Mouse (Mus musculus) right cerebral cortex, adult 18-20 months (tissue): ENCODE measurements around the gene Ascc1.

Experiments used
- DNase-seq: peaks from one replicate; pipeline ENCODE4 v3.0.0; 2022; ENCODE audit warnings: mixed read lengths

Ascc1 gene

DNA sequence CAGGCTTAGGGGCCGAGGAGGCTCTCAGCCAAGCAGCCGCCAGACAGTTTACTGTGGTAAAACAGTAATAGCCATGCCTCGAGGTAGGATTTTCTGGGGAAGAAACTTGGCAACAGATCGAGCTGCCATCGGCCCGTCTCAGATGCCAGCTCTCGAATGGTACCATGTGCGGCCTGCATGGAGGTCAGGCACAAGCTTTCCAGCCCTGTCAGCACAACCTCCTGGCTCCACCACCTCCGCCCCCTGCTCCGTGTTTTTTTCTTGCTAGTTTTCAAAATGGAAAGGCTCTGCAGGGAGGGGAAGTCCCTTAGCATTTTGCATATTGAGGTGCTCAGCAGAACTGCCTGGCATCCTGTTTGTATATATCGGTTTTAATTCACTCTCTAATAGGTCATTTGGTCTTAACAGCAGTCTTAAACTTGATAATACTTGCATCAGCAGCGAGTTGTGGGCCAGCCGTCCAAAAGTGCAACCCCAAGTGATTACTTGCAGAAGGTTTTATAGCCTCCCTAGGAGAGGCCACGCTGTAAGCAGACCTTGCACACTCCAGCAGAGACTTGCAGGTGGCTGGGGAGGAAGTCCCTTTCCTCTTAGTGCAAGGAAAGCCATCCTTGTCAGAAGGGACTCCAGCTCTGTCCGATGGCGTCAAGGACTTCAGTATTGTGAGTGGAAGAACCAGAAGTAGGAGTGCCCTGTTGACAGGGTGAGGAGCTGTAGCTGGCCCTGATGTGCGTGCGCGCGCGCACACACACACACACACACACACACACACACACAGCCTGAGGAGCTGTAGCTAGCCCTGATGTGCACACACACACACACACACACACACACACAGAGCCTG is 78.6 kb downstream of the Ascc1 start:
- no peak for DNase-seq

DNA sequence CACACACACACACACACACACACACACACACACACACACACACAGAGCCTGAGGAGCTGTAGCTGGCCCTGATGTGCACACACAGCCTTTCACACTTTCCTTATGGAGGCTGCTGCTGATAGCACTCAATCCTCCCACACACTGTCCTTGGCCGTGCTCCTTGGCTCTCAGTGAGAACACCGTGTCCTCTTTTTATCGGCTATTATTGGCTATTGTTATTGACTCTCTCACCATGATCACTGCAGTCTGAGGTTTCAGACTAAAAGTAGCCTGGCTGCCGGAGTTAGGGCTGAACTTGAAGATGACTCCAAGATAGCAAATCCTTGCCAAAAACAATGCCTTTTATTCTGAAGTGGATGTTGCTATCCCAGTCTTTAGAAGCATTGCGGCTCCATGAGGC is 79.3 kb downstream of the Ascc1 start:
- DNase-seq, result peak; percentile 38

GRCm38 (mm10) chr10:60084065-60084464 is 81.5 kb downstream of the Ascc1 start:
- DNase-seq, result no peak

GRCm38 (mm10) chr10:60092311-60092710 is 89.7 kb downstream of the Ascc1 start:
- DNase-seq, result no peak

- DNase-seq, result no peak
These were observed 91.1 kb downstream of the Ascc1 start for GRCm38 (mm10) chr10:60093751-60094150.

GRCm38 (mm10) chr10:60095558-60095957 is 93.0 kb downstream of the Ascc1 start:
- no peak for DNase-seq

- no peak for DNase-seq
These were observed 93.7 kb downstream of the Ascc1 start for GRCm38 (mm10) chr10:60096302-60096701.

DNA sequence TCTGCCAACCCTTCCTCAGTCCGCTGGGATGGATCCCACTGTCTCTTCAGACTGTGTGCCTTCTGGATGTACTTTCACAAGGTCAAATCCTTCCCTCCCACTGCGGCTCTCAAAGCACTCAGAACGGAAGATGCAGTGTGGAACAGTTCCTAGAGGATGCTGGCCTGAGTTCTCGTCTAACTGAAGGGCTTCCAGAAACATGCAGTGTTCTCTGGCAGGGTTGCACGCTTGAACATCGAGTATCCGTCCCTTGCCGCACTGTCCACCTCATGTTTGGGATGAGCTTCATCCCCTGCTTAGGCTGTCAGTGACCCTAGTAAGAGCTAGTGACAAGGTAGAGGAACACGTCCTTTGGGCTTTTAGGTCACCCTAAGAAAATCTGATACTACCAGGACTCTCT is 94.5 kb downstream of the Ascc1 start:
- no peak for DNase-seq

GRCm38 (mm10) chr10:60097774-60098173 is 95.2 kb downstream of the Ascc1 start:
- peak; percentile 62 for DNase-seq

DNA sequence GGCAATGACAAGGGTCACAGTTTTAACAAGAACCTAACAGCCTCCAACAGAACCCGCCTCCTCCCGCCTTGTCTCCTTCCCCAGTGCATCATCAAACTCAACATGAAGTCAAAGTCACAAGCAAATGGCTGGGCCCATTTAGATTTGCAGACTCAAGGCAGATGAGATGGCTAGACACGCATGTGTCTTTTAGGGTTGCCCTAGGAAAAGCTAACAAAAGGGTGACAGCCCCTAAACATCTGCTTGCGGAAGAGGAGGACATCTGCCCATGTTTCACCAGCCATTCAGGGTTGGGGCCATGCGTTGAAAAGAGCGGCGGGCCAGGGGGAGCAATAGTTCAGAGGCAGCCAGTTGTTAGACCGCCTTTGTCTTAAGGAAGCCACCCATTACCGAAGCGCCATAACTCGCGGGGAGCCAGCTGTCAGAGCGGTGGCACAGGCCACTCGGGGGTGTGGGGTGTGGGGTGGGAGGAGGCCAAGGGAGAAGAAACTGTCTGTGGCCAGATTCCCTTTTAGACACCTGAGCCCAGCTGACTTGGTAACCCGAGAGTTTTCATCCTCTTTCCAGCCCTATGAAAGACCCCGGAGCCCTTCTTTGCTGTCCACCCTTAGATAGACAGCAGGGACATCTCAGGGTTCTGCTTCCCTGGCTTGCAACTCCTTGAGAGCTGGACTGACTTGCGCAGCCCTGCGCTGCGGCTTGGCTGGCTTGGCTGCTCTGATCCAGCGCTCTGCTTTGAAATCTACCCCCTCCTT is 103.0 kb downstream of the Ascc1 start:
- no peak for DNase-seq

GRCm38 (mm10) chr10:60106146-60106530 is 103.5 kb downstream of the Ascc1 start, which contains the start of gene Spock2:
TSS of gene Spock2 (plus strand) at chr10:60106219.
- DNase-seq, result peak; percentile 85

- DNase-seq, result peak; percentile 47
These were observed 104.1 kb downstream of the Ascc1 start for GRCm38 (mm10) chr10:60106531-60107186.

GRCm38 (mm10) chr10:60107448-60107847 is 104.8 kb downstream of the Ascc1 start:
- DNase-seq, result peak; percentile 50

- DNase-seq, result no peak
These were observed 105.9 kb downstream of the Ascc1 start for GRCm38 (mm10) chr10:60108321-60109111.

GRCm38 (mm10) chr10:60109336-60109735 is 106.7 kb downstream of the Ascc1 start:
- DNase-seq, result no peak

- DNase-seq, result no peak
These were observed 107.4 kb downstream of the Ascc1 start for GRCm38 (mm10) chr10:60109989-60110388.

DNA sequence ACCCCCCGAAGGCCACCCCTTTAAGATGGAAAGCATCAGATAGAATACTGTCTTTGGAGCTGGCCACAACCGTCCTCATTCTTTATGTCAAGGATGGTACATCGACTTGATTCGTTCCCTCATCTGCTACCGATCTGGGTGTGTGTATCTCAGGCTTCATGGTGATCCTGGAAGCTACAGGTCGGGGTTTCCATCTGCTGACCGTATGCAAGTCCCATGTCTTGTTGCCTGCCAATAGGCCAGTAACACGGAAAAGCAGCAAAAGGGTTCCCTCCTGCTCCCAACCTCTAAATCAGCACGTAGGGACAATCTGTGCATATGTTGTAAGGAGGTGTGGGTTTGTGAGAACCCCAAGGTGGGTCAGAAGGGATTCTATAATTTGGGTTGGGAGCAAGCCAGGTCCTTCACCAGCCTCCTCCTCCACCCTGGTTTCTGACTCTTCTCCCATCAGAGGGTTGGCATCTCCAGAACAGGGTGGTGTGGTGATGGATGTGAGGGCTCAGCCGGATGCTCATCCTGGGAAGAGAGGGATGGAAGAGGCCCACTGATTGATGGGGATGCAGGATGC is 108.4 kb downstream of the Ascc1 start:
- DNase-seq, result peak; percentile 47

DNA sequence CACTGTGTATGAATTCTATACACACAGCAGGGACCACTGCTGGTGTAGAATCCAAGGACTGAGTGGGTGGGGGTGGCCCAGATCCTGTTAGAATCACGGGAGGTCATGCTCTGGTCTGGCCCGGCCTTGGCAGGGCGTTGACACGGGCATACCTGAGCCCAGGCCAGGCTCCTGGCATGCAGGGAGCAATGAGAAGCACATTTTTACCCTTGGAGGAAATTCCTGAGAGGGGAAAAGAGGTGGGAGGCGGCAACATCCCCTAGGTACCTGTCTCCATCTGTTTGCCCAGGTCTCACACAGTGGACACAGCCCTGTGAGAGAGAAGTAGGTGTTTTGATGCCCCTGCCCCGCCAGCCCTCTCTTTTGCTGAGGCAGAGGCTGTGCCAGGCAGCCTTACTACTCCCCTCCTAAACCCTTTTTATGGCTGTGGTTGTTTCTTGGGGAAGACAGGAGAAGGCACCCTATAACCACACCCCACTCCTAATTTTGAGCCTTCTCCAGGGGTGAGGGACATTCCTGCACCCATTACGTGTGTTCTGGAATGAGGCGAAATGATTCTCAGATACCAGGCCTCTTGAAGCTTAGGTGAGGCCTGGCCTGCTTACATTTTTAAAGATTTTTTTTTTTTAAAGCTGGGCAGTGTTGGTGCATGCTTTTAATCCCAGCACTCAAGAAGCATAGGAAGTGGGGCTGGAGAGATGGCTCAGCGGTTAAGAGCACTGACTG is 111.5 kb downstream of the Ascc1 start:
- DNase-seq, result no peak

DNA sequence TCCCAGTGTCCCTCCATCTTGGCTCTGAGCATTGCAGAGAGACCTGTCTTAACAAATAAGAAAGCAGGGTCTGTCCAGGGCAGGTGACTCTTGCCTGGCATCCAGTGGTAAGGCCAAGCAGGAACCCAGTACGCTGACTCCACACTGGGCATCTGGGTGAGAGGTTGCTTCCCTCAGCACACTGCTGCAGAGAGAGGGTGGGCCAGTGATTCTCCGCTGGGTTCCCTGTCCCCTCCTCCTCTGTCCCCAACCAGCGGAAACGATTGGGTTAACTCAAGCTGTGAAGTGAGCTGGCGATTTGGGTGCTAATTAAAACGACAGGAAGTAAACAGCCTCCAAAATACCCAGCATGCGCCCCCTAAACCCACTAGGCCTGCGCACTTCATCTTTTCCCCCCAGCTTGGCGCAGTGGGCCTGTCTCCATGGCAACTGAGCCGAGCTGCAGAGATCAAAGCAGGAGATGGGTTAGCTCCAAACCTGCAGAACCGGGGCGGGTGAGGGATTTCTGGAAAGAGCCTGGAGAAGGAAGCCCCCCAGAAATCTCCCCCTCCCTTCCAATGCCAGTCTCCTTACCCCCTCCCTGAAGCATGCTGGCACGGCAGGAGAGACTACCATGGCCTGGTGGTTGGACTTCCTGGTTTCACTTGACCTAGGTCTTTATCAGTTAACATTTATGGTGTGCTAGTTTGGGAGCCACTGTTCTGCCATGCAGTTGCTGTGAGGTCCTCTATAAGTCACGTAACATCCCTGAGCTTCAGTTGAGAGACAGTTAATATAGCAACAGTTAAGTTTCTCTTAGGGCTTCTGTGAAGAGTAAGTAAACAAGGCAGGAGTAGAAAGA is 113.0 kb downstream of the Ascc1 start:
- peak; percentile 89 for DNase-seq

GRCm38 (mm10) chr10:60116997-60117396 is 114.4 kb downstream of the Ascc1 start:
- DNase-seq, result no peak

GRCm38 (mm10) chr10:60118464-60118863 is 115.9 kb downstream of the Ascc1 start:
- DNase-seq, result no peak
